Mouse (Mus musculus) erythroblast, embryonic 14.5 days (primary cell): ENCODE results near the gene Coq2.

Experiments used
- GATA1 ChIP-seq: IDR thresholded peaks from 2 replicates; pipeline ENCODE4 v1.6.1; 2012; ENCODE audit warnings: low read length, inconsistent platforms, mixed read lengths
- TAL1 ChIP-seq: IDR thresholded peaks from 3 replicates; pipeline ENCODE4 v1.6.1; 2012; ENCODE audit warnings: low read length, inconsistent platforms, mixed read lengths

GRCm38 (mm10) chr5:100656352-100656751 lies 18.6 kb downstream of the Coq2 start:
- TF ChIP-seq GATA1 (no peak), TAL1 (no peak)
